Mouse (Mus musculus): ENCODE results near the gene Angpt4. TPM values are rescaled to one million over a fixed set of nuclear protein-coding genes. Genes with fewer than 3 reads are reported as not detected.

Gene Angpt4
- polyA plus RNA-seq, 1 experiment from 2014 or later = 0.81 TPM

GRCm38 (mm10) chr2:151980355-151980693, 69.3 kb downstream of the Angpt4 start:
- Histone ChIP-seq H3K9ac (ENCODE audit: low read length) (peak overlapping the region; percentile 92; the same call in 1 of the 2 replicates), H3K9me3 (replicated peaks; ENCODE audit: control insufficient read depth, low read length) (no peaks in the 10 kb centered on the region), H3K4me1 (ENCODE audit: control insufficient read depth, insufficient read depth, low read length) (peaks cover 31% of the 10 kb centered on the region), H3K4me3 (replicated peaks; ENCODE audit: low read length) (peak overlapping the region; percentile 88), H3K36me3 (ENCODE audit: control insufficient read depth, insufficient read depth, low read length) (no peaks in the 10 kb centered on the region), H3K27ac (ENCODE audit: low read length) (no peak overlapping the region), H3K27me3 (ENCODE audit: control insufficient read depth, insufficient read depth, low read length) (no peaks in the 10 kb centered on the region), H3K4me2 (ENCODE audit: low read depth, low read length) (peak overlapping the region; percentile 62)
- 48% methylated on average over 3 of the region's 3 CpGs for WGBS
- no peak for ATAC-seq (ENCODE audit: insufficient read depth, low FRiP score)

GRCm38 (mm10) chr2:151981268-151981667, 70.3 kb downstream of the Angpt4 start:
- Histone ChIP-seq H3K9me3 (replicated peaks; ENCODE audit: control insufficient read depth, low read length) (no peaks in the 10 kb centered on the region), H3K27ac (ENCODE audit: low read length) (no peak overlapping the region), H3K27me3 (ENCODE audit: control insufficient read depth, insufficient read depth, low read length) (no peaks in the 10 kb centered on the region), H3K4me2 (ENCODE audit: low read depth, low read length) (no peak overlapping the region), H3K9ac (ENCODE audit: low read length) (no peak overlapping the region), H3K36me3 (ENCODE audit: control insufficient read depth, insufficient read depth, low read length) (no peaks in the 10 kb centered on the region), H3K4me3 (replicated peaks; ENCODE audit: low read length) (no peak overlapping the region), H3K4me1 (ENCODE audit: control insufficient read depth, insufficient read depth, low read length) (peaks cover 27% of the 10 kb centered on the region)
- no peak for ATAC-seq (ENCODE audit: insufficient read depth, low FRiP score)
- 75% methylated on average over 6 of the region's 6 CpGs for WGBS

- no peak overlapping the region for H3K4me3 ChIP-seq (replicated peaks; ENCODE audit: low read length)
- H3K4me1 ChIP-seq (ENCODE audit: control insufficient read depth, insufficient read depth, low read length) = peaks cover 21% of the 10 kb centered on the region
- H3K9me3 ChIP-seq (replicated peaks; ENCODE audit: control insufficient read depth, low read length) = no peaks in the 10 kb centered on the region
- H3K9ac ChIP-seq (ENCODE audit: low read length) = no peak overlapping the region
- H3K27me3 ChIP-seq (ENCODE audit: control insufficient read depth, insufficient read depth, low read length) = no peaks in the 10 kb centered on the region
- no peaks in the 10 kb centered on the region for H3K36me3 ChIP-seq (ENCODE audit: control insufficient read depth, insufficient read depth, low read length)
- no peak overlapping the region for H3K27ac ChIP-seq (ENCODE audit: low read length)
- H3K4me2 ChIP-seq (ENCODE audit: low read depth, low read length) = no peak overlapping the region
- ATAC-seq (ENCODE audit: insufficient read depth, low FRiP score) = no peak
These were observed 71.5 kb downstream of the Angpt4 start for GRCm38 (mm10) chr2:151982476-151982875.

- H3K27me3 ChIP-seq (ENCODE audit: control insufficient read depth, insufficient read depth, low read length) = no peaks in the 10 kb centered on the region
- H3K4me3 ChIP-seq (replicated peaks; ENCODE audit: low read length) = no peak overlapping the region
- no peak overlapping the region for H3K4me2 ChIP-seq (ENCODE audit: low read depth, low read length)
- no peak overlapping the region for H3K9ac ChIP-seq (ENCODE audit: low read length)
- H3K4me1 ChIP-seq (ENCODE audit: control insufficient read depth, insufficient read depth, low read length) = peaks cover 5% of the 10 kb centered on the region
- H3K36me3 ChIP-seq (ENCODE audit: control insufficient read depth, insufficient read depth, low read length) = no peaks in the 10 kb centered on the region
- ATAC-seq (ENCODE audit: insufficient read depth, low FRiP score) = no peak
- WGBS = 62% methylated on average over 9 of the region's 9 CpGs
- peak overlapping the region; percentile 35; the same call in 1 of the 2 replicates for H3K27ac ChIP-seq (ENCODE audit: low read length)
- no peaks in the 10 kb centered on the region for H3K9me3 ChIP-seq (replicated peaks; ENCODE audit: control insufficient read depth, low read length)
These were observed 73.0 kb downstream of the Angpt4 start for GRCm38 (mm10) chr2:151984019-151984418.

- Histone ChIP-seq H3K9me3 (replicated peaks; ENCODE audit: control insufficient read depth, low read length) (no peaks in the 10 kb centered on the region), H3K4me2 (ENCODE audit: low read depth, low read length) (no peak overlapping the region), H3K36me3 (ENCODE audit: control insufficient read depth, insufficient read depth, low read length) (no peaks in the 10 kb centered on the region), H3K4me1 (ENCODE audit: control insufficient read depth, insufficient read depth, low read length) (no peaks in the 10 kb centered on the region), H3K4me3 (replicated peaks; ENCODE audit: low read length) (no peak overlapping the region), H3K27me3 (ENCODE audit: control insufficient read depth, insufficient read depth, low read length) (no peaks in the 10 kb centered on the region), H3K27ac (ENCODE audit: low read length) (no peak overlapping the region), H3K9ac (ENCODE audit: low read length) (no peak overlapping the region)
- ATAC-seq (ENCODE audit: insufficient read depth, low FRiP score) = no peak
- WGBS = 45% methylated on average over 7 of the region's 7 CpGs
These were observed 74.6 kb downstream of the Angpt4 start for GRCm38 (mm10) chr2:151985426-151986172.

GRCm38 (mm10) chr2:151986958-151987357, 75.9 kb downstream of the Angpt4 start:
- Histone ChIP-seq H3K4me1 (ENCODE audit: control insufficient read depth, insufficient read depth, low read length) (no peaks in the 10 kb centered on the region), H3K9me3 (replicated peaks; ENCODE audit: control insufficient read depth, low read length) (no peaks in the 10 kb centered on the region), H3K36me3 (ENCODE audit: control insufficient read depth, insufficient read depth, low read length) (no peaks in the 10 kb centered on the region), H3K27me3 (ENCODE audit: control insufficient read depth, insufficient read depth, low read length) (no peaks in the 10 kb centered on the region), H3K27ac (ENCODE audit: low read length) (no peak overlapping the region), H3K4me3 (replicated peaks; ENCODE audit: low read length) (no peak overlapping the region), H3K4me2 (ENCODE audit: low read depth, low read length) (no peak overlapping the region), H3K9ac (ENCODE audit: low read length) (no peak overlapping the region)
- no peak for ATAC-seq (ENCODE audit: insufficient read depth, low FRiP score)
- 80% methylated on average over 8 of the region's 8 CpGs for WGBS

GRCm38 (mm10) chr2:151988978-151989377, 78.0 kb downstream of the Angpt4 start:
- ATAC-seq (ENCODE audit: insufficient read depth, low FRiP score) = no peak
- Histone ChIP-seq H3K36me3 (ENCODE audit: control insufficient read depth, insufficient read depth, low read length) (no peaks in the 10 kb centered on the region), H3K9me3 (replicated peaks; ENCODE audit: control insufficient read depth, low read length) (no peaks in the 10 kb centered on the region), H3K4me1 (ENCODE audit: control insufficient read depth, insufficient read depth, low read length) (no peaks in the 10 kb centered on the region), H3K27me3 (ENCODE audit: control insufficient read depth, insufficient read depth, low read length) (no peaks in the 10 kb centered on the region), H3K4me3 (replicated peaks; ENCODE audit: low read length) (no peak overlapping the region), H3K4me2 (ENCODE audit: low read depth, low read length) (no peak overlapping the region), H3K9ac (ENCODE audit: low read length) (no peak overlapping the region), H3K27ac (ENCODE audit: low read length) (no peak overlapping the region)
- 80% methylated on average over 2 of the region's 2 CpGs for WGBS

GRCm38 (mm10) chr2:151990985-151991394, 80.0 kb downstream of the Angpt4 start:
- WGBS = 4% methylated on average over 1 of the region's 1 CpGs
- ATAC-seq (ENCODE audit: insufficient read depth, low FRiP score) = no peak

GRCm38 (mm10) chr2:151991446-151991845, 80.4 kb downstream of the Angpt4 start:
- Histone ChIP-seq H3K4me3 (replicated peaks; ENCODE audit: low read length) (no peak overlapping the region), H3K27ac (ENCODE audit: low read length) (no peak overlapping the region), H3K36me3 (ENCODE audit: control insufficient read depth, insufficient read depth, low read length) (no peaks in the 10 kb centered on the region), H3K9ac (ENCODE audit: low read length) (no peak overlapping the region), H3K4me2 (ENCODE audit: low read depth, low read length) (no peak overlapping the region), H3K4me1 (ENCODE audit: control insufficient read depth, insufficient read depth, low read length) (peaks cover 4% of the 10 kb centered on the region), H3K27me3 (ENCODE audit: control insufficient read depth, insufficient read depth, low read length) (peaks cover 3% of the 10 kb centered on the region; the same call in 1 of the 2 replicates), H3K9me3 (replicated peaks; ENCODE audit: control insufficient read depth, low read length) (no peaks in the 10 kb centered on the region)
- ATAC-seq (ENCODE audit: insufficient read depth, low FRiP score) = no peak
- 44% methylated on average over 5 of the region's 5 CpGs for WGBS

More at GRCm38 (mm10) chr2:151990985-151991394, 80.0 kb downstream of the Angpt4 start:
- peaks cover 3% of the 10 kb centered on the region; the same call in 1 of the 2 replicates for H3K27me3 ChIP-seq (ENCODE audit: control insufficient read depth, insufficient read depth, low read length)
- no peak overlapping the region for H3K4me2 ChIP-seq (ENCODE audit: low read depth, low read length)
- H3K36me3 ChIP-seq (ENCODE audit: control insufficient read depth, insufficient read depth, low read length) = no peaks in the 10 kb centered on the region
- no peaks in the 10 kb centered on the region for H3K9me3 ChIP-seq (replicated peaks; ENCODE audit: control insufficient read depth, low read length)
- no peak overlapping the region for H3K9ac ChIP-seq (ENCODE audit: low read length)
- H3K27ac ChIP-seq (ENCODE audit: low read length) = no peak overlapping the region
- H3K4me1 ChIP-seq (ENCODE audit: control insufficient read depth, insufficient read depth, low read length) = 0 out of 2 replicates have a peak, but pooled peaks cover under 1% of the 10 kb centered on the region
- H3K4me3 ChIP-seq (replicated peaks; ENCODE audit: low read length) = no peak overlapping the region
